Mouse (Mus musculus) heart, postnatal 4 days (tissue): ENCODE measurements around the gene Igsf8. TPM values are rescaled to one million over a fixed set of nuclear protein-coding genes. Genes with fewer than 3 reads are reported as not detected.

ENCODE experiments used
- DNase-seq: peaks from one replicate; pipeline ENCODE4 v3.0.0; 2021
- total RNA-seq, 2 experiments: library from RNA; stranded (reverse); gene quantifications; 2 replicates each; pipeline ENCODE4 v1.2.3; 2021

Gene Igsf8
- total RNA-seq, 2 experiments from 2014 or later, result 19.1 to 20.1 TPM

DNA sequence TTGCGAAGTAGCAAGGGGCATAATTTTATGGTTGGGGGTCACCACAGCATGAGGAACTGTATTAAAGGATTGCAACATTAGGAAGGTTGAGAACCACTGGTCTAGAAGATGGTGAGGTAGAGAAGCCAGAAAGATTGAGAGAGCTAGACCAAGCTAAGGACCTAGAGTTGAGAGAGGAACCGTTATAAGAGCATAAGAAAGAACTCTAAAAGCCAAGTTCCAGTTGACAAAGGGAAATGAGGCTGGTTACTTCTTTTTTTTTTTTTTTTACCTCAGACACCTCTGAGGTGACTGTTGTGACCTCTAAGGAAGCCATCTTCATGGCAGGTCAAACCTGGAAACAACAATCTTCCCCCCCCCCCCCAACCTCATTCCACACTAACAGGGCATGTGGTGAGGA lies 43.7 kb downstream of the Igsf8 start:
- DNase-seq, result no peak

DNA sequence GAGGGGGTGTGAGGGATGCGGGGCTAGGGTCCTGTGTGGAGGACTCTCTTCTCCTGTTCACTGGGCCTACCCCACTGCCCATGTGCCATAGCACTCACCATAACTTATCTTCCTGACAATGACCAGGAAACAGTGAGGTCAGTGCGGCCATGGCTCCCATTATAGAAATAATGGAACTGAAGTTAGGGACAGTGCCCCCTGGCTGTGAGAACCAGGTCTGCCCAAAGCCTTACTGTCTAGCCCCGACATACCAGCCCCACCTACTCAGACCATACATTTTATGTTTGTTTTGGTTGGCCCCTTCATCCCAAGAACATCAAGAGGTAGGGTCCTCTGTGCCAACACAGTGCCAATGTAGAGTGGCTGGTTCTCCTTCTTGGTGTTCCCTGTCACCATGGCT lies 44.2 kb downstream of the Igsf8 start:
- DNase-seq, result no peak

DNA sequence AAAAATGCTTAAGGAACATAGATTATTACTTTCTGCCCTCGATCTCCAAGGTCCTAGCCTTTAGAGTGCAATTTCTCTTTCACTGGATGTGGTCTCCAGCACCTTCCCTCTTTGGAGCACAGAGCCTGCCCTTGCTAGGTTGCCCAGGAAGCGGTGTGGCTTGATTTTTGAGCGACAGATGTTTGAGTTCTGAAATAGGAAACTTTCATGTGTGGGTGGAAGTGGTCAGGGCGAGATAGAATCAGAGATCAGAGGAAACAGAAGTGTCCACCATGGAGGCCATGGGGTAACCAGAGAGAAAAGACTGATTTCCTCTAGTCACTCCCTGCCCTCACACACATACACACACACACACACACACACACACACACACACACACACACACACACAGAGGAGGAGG lies 44.8 kb downstream of the Igsf8 start:
- DNase-seq, result no peak

GRCm38 (mm10) chr1:172306885-172307284 lies 45.4 kb downstream of the Igsf8 start:
- DNase-seq, result no peak

DNA sequence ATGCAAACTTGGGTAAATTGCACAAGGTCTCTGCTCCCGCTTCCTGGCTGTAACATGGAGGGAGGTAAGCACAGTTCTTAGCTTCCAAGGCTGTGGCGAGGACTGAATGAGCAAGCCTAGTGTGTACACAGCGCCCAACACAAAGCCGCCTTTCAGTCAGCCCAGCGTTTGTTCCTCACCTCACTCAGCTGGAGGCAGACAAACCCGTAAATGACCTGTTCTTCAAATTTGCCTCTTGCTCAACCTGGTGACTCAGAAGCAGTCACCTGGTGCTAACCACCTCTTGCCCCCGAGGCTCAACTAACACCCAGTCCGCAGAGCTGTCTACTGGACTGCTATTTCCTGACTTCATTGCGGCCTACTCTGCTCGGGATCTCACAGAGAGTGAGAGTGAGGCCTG lies 46.5 kb downstream of the Igsf8 start:
- no peak for DNase-seq

DNA sequence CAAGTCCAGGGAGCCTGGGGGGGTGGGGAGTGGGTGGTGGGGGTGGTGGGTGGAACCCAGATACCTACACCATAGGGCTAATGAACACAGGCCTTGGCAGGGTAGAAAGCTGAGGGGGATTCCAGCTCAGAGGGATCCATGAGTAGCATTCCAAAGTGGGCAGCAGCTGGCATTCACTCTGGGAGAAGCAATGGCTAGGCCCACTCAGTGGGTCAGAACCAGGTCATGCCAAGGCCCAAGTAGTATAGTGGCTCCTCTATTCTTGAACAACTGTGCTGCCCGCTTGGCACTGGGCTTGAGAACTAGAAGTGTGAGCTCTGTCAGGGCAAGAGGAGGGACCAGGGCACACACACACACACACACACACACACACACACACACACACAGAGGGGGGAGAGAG lies 47.0 kb downstream of the Igsf8 start:
- no peak for DNase-seq

DNA sequence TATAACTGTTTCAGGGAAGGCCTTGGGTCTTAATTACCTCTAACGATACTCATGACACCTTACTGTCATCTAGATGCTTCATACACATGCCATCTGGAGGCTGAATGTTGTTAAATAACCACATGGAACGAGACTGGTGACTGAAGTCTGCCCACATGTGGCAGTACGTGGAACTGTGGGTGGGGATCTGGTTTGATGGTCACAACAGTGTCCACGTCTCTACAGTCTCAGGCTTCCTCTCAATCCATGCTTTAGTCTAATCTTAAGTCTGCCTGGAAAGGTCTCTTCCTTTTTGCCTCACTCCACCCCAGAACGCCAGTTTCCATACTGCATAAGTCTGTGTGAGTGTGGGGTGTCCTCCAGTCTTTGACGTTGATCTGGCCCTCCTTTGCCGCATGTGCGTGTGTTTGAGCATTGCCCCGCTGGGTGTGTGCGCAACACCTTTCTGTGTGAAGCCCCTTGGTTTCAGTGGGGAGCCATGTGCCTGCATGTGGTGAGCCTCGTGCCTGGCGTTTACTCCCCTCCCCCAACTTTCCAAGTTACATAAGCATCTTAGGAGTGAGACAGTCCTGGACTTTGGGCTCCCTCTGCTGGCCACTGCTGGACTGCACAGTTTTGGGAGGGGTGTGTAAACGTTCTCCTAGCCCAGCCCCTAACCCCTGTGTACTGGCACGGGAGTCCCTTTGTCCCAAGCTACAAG lies 48.4 kb downstream of the Igsf8 start:
- peak; percentile 96 for DNase-seq

- DNase-seq, result peak; percentile 65
Measured at GRCm38 (mm10) chr1:172311248-172311906, 49.9 kb downstream of the Igsf8 start.

DNA sequence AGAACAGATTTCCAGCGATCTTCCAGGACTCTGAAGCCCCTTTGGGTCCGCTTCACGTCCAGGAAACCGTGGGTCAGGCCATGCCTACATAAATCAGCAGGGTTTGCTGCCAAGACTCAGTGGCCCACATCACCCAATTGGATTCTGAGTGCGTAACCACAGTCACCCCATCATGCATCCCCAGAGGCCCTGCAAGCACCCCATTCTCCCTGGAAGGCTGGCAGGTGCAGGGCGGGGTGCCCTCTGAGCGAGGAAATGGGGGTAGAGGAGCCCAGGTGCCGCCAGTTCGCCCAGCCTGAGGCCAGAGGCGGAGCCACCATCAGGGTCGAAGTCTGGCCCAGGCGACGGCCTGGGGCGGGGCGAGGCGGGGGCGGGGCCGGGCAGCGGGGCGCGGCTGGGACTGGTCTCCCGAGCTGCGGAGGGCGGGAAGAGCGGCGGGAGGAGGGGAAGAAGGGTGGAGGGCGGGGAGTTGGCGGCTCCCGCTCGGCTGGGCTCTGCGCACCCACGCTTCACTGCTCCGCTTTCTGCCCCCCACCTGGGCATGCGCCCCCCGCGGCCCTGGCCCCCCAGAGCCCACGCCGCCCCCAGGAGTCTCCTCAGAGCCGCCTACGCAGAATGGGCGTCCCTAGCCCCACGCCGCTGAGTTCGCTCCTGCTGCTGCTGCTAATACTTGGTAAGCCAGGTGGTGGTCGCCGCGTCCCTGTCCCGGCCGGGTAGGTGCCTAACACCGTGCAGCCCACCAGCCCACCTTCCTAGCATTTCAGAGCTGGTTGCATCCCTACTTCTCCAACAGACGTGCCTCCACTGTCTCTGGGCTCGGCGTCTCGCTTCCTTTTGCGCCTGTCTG lies 50.7 kb downstream of the Igsf8 start:
- DNase-seq, result peak; percentile 91

DNA sequence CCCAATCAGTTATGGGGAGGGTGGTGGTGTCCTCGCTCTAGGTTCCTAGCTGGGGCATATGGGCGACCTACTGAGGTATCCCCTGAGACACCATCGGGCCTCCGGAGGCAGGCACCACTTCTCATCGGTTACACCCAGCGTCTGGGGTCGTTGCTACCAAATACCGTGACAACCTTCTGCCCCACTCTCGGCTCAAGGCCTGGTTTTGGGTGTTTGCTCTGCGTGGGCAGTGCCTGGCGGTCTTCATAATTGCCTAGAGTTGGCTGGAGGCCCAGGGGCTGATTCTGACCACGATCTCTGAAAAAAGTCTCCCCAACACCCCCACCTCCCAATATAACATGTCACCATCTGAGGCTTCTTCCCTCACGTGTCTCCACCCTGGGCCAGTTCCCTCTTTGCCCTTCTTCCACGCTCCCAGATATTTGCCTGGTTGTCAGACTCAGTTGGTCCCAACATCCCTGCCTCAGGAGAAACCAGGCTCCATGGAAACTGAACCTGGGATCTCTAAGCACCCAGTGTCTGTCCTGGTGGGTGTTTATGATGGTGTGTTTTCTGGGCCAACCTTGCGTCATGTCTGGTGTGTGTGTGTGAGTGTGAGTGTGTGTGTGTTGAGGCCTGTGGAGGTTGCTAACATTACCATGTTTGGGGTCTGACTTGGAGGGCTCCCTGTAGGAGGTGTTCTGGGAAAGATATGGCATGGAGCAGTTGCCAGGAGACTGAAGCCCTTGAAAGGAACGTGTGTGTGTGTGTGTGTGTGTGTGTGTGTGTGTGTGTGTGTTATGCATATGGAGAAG lies 51.5 kb downstream of the Igsf8 start:
- DNase-seq, result peak; percentile 32

DNA sequence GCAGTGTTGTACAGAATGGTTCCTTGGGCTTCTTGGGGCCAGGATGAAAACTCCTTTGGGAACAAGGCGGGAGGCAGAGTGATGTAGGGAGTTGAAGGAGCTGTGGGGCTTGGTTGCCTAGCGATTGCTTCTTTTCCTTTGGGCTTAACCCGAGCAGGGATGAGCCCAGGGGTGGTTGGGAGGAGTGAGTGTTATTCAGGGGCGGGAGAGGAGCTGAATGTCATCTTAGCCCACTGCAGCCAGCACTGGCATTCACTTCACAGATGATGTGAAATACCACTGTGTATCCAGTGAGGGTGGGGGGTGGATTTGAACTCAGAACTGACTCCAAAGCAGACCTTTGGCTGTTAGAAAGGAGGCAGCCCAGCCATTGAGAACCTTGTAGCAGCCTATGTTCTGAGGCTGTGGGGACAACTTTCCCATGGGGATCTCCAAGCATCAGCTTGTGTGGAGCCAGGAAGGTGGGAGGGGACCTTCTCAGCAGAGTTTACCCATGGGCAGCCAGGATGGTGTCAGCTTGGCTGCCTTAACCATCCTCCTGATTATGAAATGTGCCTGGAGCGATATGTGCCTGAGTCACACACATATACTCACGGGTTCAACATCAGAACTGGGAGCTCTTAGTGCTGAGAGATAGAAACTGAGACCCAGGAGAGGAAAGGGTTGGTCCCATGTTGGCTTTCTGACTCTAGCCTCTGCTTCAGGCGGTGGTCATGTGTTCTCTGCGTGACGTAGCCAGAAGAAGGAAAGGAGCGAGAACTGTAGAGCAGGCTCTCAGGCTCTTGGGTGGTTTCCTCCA lies 52.4 kb downstream of the Igsf8 start:
- DNase-seq, result no peak

- no peak for DNase-seq
Measured at GRCm38 (mm10) chr1:172314911-172315310, 53.5 kb downstream of the Igsf8 start.

- no peak for DNase-seq
Measured at GRCm38 (mm10) chr1:172317431-172317830, 56.0 kb downstream of the Igsf8 start.

- no peak for DNase-seq
Measured at GRCm38 (mm10) chr1:172317946-172318345, 56.5 kb downstream of the Igsf8 start.

- DNase-seq, result no peak
Measured at GRCm38 (mm10) chr1:172318424-172319035, 57.1 kb downstream of the Igsf8 start.

- no peak for DNase-seq
Measured at GRCm38 (mm10) chr1:172319346-172319745, 57.9 kb downstream of the Igsf8 start.

DNA sequence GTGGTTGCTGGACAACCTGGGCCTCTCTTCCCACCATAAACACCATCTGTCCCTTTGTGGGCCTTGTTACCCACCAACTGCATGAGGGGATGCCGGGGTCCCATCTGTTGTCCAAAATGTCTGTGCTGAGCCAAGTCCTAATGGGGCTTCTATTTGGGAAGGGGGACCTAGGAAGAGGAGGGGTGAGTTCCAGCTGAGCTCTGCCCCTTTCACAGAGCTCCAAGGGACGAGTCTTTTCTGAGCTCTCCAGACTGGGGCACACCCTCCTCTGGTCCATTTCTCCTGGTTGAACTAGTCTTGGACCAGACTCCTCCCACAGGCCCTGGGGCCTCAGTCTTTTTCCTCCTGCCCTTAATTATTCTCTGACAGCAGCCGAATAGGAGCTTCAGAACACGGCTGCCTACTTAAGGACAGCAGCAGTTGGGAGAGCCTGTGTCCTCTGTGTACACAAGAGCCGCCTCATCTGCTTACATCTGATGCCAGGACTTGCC lies 58.5 kb downstream of the Igsf8 start:
- no peak for DNase-seq

DNA sequence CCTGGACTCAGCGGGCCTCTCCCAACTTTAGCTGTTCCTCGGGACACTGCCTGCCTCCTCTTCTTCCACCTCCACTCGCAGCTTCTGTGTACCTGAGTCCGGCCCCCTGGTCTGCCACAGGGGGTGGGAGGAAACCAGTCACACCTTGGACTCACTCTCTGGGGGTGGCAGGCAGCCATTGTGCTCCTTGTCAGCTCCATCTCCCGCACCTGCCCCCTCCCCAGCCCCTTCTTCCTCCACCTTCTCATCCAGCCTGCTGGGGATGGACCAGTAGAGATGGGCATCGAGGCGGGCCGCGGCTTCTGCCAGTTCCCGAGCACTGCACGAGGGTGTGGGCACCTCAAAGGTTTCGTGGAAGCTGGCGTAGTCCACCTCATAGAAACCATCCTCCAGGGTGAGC lies 61.3 kb downstream of the Igsf8 start:
- DNase-seq, result no peak

DNA sequence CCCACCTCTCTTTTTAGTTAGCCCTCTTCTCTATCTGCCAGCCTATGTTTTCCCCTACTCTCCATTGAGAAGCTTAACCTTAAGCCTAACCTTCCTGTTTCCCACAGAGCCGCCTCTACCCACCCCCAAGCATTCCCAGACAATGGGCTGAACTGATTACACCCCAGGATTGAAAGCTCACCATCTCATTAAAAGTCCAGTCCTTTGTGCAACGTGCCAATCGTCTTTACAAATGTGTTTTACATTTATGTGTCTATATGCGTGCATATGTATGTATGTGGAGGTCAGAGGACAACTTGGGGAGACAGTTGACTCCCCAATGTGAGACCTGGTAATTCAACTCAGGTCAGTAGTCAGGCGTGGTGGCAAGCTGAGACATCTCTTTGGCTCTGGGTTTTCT lies 61.9 kb downstream of the Igsf8 start:
- no peak for DNase-seq

- DNase-seq, result no peak
Measured at GRCm38 (mm10) chr1:172323801-172324359, 62.4 kb downstream of the Igsf8 start.

- peak; percentile 82 for DNase-seq
Measured at GRCm38 (mm10) chr1:172324725-172325124, 63.3 kb downstream of the Igsf8 start.
